Mouse (Mus musculus): Measurements from ENCODE around the gene Alpl. TPM values are rescaled to one million over a fixed set of nuclear protein-coding genes. Genes with fewer than 3 reads are reported as not detected.

Alpl gene
- polyA plus RNA-seq, 1 experiment: 14.0 TPM

DNA sequence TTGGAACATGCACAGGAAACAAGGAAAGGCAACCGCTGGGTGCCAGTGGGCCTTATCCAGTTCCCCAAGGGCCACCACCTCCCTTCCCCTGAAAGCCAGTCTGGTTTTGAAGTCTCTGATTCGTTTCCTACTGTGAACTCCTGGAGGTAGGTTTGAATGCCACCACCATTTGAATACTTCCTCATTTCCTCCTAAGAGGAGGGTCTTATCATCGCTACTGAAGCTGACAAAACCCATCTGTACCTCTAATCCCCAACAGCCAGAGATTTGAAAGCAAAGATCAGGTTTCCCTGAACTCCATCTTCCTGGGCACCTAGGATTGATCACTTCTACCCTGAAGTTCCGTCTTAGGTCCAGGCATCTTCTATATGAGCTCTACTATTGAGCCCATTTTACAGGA, 854 bp upstream of the Alpl start:
- TF ChIP-seq POLR2A (IDR thresholded peaks at IDR 0.05; ENCODE audit: borderline replicate concordance, extremely low read depth, insufficient read depth, insufficient read length, poor library complexity, severe bottlenecking) (no peak), CTCF (IDR thresholded peaks at IDR 0.05; ENCODE audit: borderline replicate concordance, extremely low read depth, insufficient read depth, insufficient read length) (no peak)
- no peak for DNase-seq (ENCODE audit: low read depth)

DNA sequence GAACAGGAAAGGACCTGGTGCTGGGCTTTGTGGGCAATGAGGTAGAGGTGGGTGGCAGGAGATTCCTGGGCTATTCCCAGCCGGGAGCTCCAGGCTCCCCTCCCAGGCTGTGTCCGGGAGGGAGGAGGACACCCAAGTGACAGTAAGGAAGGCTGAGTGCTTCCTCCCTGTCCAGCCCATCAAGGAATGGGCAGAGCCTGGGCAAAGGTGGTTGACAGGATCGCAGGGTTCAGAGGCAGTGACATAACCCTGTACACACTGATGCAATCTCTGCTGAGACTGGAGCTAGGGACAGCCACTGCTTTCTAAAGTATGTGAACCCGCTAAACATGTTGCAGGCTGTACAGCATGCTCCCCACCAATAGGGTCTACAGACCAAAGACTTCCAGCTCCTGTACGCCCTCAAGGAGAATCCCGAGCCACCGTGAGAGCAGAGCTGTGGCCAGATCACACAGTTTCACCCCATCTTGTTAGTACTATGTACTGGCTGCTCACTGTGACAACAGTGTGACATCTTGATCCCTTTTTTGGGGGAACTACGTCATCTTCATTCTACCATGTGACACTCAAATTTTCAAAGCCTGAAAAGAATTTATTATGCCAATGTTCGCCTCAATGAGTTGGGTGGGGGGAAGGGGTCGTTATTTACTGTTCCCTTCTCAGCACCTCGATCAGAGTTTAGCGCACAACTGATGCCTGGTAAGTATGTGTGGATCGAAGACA, 1.8 kb downstream of the Alpl start:
- TF ChIP-seq CTCF (IDR thresholded peaks at IDR 0.05; ENCODE audit: borderline replicate concordance, extremely low read depth, insufficient read depth, insufficient read length): no peak
- no peak for TF ChIP-seq POLR2A (IDR thresholded peaks at IDR 0.05; ENCODE audit: borderline replicate concordance, extremely low read depth, insufficient read depth, insufficient read length, poor library complexity, severe bottlenecking)
- DNase-seq (ENCODE audit: low read depth): no peak

- DNase-seq (ENCODE audit: low read depth): no peak
Observed at GRCm38 (mm10) chr4:137793611-137794010, 2.6 kb downstream of the Alpl start.

DNA sequence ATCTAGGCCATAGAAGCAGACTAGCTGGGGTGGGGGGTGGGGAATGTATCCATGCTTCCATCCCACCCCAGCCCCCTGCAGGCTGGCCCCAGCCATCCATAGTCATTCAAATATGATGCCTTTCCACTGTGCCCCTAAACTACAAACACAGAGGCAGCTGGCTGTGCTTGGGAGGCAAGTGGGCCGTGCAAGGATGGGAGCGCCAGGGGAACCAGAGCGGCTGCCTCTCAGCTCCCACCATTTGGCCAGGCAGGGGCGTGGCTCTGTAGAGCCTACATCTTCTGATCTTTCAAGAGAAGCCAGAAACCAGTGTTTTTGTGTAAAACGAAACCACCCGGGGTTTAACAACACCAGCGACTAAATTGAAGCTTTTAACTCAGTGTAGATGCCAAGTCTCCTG, 4.7 kb downstream of the Alpl start:
- DNase-seq (ENCODE audit: low read depth): peak; percentile 73

More at GRCm38 (mm10) chr4:137793611-137794010, 2.6 kb downstream of the Alpl start:
- TF ChIP-seq CTCF (IDR thresholded peaks at IDR 0.05; ENCODE audit: borderline replicate concordance, extremely low read depth, insufficient read depth, insufficient read length): no peak
- no peak for TF ChIP-seq POLR2A (IDR thresholded peaks at IDR 0.05; ENCODE audit: borderline replicate concordance, extremely low read depth, insufficient read depth, insufficient read length, poor library complexity, severe bottlenecking)

GRCm38 (mm10) chr4:137790981-137791380, 5.2 kb downstream of the Alpl start:
- no peak for DNase-seq (ENCODE audit: low read depth)
- no peak for TF ChIP-seq CTCF (IDR thresholded peaks at IDR 0.05; ENCODE audit: borderline replicate concordance, extremely low read depth, insufficient read depth, insufficient read length)
- no peak for TF ChIP-seq POLR2A (IDR thresholded peaks at IDR 0.05; ENCODE audit: borderline replicate concordance, extremely low read depth, insufficient read depth, insufficient read length, poor library complexity, severe bottlenecking)

More for the DNA sequence above, 4.7 kb downstream of the Alpl start:
- no peak for TF ChIP-seq CTCF (IDR thresholded peaks at IDR 0.05; ENCODE audit: borderline replicate concordance, extremely low read depth, insufficient read depth, insufficient read length)
- TF ChIP-seq POLR2A (IDR thresholded peaks at IDR 0.05; ENCODE audit: borderline replicate concordance, extremely low read depth, insufficient read depth, insufficient read length, poor library complexity, severe bottlenecking): no peak

- TF ChIP-seq POLR2A (IDR thresholded peaks at IDR 0.05; ENCODE audit: borderline replicate concordance, extremely low read depth, insufficient read depth, insufficient read length, poor library complexity, severe bottlenecking) (no peak), CTCF (IDR thresholded peaks at IDR 0.05; ENCODE audit: borderline replicate concordance, extremely low read depth, insufficient read depth, insufficient read length) (no peak)
- peak; percentile 54 for DNase-seq (ENCODE audit: low read depth)
Observed at GRCm38 (mm10) chr4:137788511-137789049, 7.6 kb downstream of the Alpl start.

- no peak for TF ChIP-seq CTCF (IDR thresholded peaks at IDR 0.05; ENCODE audit: borderline replicate concordance, extremely low read depth, insufficient read depth, insufficient read length)
Observed at GRCm38 (mm10) chr4:137787589-137788289, 8.4 kb downstream of the Alpl start.

GRCm38 (mm10) chr4:137786488-137786887, 9.7 kb downstream of the Alpl start:
- DNase-seq (ENCODE audit: low read depth): no peak
- TF ChIP-seq CTCF (IDR thresholded peaks at IDR 0.05; ENCODE audit: borderline replicate concordance, extremely low read depth, insufficient read depth, insufficient read length): no peak
- no peak for TF ChIP-seq POLR2A (IDR thresholded peaks at IDR 0.05; ENCODE audit: borderline replicate concordance, extremely low read depth, insufficient read depth, insufficient read length, poor library complexity, severe bottlenecking)

More at GRCm38 (mm10) chr4:137787589-137788289, 8.4 kb downstream of the Alpl start:
- DNase-seq (ENCODE audit: low read depth): no peak

GRCm38 (mm10) chr4:137785270-137785669, 10.9 kb downstream of the Alpl start:
- no peak for DNase-seq (ENCODE audit: low read depth)
- TF ChIP-seq CTCF (IDR thresholded peaks at IDR 0.05; ENCODE audit: borderline replicate concordance, extremely low read depth, insufficient read depth, insufficient read length): no peak
- TF ChIP-seq POLR2A (IDR thresholded peaks at IDR 0.05; ENCODE audit: borderline replicate concordance, extremely low read depth, insufficient read depth, insufficient read length, poor library complexity, severe bottlenecking): no peak

- no peak for TF ChIP-seq CTCF (IDR thresholded peaks at IDR 0.05; ENCODE audit: borderline replicate concordance, extremely low read depth, insufficient read depth, insufficient read length)
Observed at GRCm38 (mm10) chr4:137784741-137785140, 11.4 kb downstream of the Alpl start.

DNA sequence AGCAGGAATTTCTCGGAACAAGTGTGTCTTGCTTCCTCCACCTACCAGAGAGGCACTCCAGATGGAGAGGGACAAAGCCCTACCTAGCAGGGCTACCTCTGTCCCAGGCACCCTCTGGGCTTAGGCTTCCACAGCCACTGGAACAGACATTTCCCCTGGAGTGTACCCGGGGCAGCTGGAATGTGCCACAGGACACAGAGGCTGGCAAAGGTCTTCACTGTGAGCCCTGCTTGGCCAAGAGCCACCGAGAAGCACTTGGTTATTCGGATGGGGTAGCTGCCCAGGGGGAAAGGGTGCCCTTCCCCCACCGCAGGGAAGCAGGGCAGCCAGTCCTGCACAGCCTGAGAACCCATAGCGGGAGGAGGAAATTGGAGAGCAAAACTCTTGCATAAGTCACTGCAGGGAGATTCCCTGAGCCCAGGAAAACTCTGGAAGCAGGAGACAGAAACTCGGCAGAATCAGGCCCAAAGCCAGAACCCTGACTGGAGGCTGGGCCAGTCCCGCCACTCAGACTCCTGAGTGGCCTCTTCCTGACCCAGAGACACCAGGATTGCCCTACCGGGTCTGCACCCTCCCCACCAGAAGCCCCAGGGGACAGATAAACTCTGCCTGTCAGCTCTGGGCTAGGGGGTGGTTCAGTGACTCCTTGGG, 12.5 kb downstream of the Alpl start:
- DNase-seq (ENCODE audit: low read depth): peak; percentile 75
- TF ChIP-seq CTCF (IDR thresholded peaks at IDR 0.05; ENCODE audit: borderline replicate concordance, extremely low read depth, insufficient read depth, insufficient read length) (no peak), POLR2A (IDR thresholded peaks at IDR 0.05; ENCODE audit: borderline replicate concordance, extremely low read depth, insufficient read depth, insufficient read length, poor library complexity, severe bottlenecking) (no peak)

More at GRCm38 (mm10) chr4:137784741-137785140, 11.4 kb downstream of the Alpl start:
- no peak for DNase-seq (ENCODE audit: low read depth)
